Mouse (Mus musculus): ENCODE measurements around the gene Itpr1.

DNA sequence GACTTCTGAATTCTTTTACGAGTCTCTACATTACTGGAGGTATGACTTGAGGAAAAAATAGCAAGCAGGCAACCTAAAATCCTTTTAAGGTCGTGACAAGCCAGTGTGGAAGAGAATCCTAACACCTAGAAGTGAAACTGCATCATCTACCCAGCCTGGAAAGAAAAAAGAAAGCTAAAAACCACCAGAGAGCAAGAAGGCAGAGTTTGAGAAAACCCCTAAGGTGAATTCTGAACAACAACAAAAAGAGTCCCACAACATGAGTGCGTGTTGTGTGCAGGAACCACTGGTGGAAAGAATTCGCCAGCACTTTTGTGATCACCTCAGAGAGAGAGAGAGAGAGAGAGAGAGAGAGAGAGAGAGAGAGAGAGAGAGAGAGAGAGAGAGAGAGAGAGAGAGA, 340.6 kb downstream of the Itpr1 start:
- no peak for TF ChIP-seq GATA1 (IDR thresholded peaks at IDR 0.05; ENCODE audit: low read length)
- TF ChIP-seq TAL1 (IDR thresholded peaks at IDR 0.05; ENCODE audit: low read length): no peak

Measured in erythroblast, embryonic 14.5 days (primary cell).